Mouse (Mus musculus) hindbrain, embryonic 11.5 days (tissue): Measurements from ENCODE around the gene Slc10a7. TPM values are rescaled to one million over a fixed set of nuclear protein-coding genes. Genes with fewer than 3 reads are reported as not detected.

Experiments used
- polyA plus RNA-seq: library from polyadenylated mRNA; unstranded; fragments of >200 nt; fragmentation: Nextera tagmentation; extraction: Ambion mirVana; gene quantifications from 2 replicates; pipeline ENCODE4 v1.2.1, GENCODE M21; 2014

Gene Slc10a7
- polyA plus RNA-seq, 1 experiment from 2014 or later = 12.8 TPM

Other genes with a start within 250 kb of the Slc10a7 start
- gene Pou4f2, start 72.7 kb upstream of the Slc10a7 start, polyA plus RNA-seq = 2.6 and 3.7 TPM in 2 replicates
- 362 and 390 TPM in 2 replicates for gene Rbmxl1, start 448 bp upstream of the Slc10a7 start, polyA plus RNA-seq